In the genomic region with DNA sequence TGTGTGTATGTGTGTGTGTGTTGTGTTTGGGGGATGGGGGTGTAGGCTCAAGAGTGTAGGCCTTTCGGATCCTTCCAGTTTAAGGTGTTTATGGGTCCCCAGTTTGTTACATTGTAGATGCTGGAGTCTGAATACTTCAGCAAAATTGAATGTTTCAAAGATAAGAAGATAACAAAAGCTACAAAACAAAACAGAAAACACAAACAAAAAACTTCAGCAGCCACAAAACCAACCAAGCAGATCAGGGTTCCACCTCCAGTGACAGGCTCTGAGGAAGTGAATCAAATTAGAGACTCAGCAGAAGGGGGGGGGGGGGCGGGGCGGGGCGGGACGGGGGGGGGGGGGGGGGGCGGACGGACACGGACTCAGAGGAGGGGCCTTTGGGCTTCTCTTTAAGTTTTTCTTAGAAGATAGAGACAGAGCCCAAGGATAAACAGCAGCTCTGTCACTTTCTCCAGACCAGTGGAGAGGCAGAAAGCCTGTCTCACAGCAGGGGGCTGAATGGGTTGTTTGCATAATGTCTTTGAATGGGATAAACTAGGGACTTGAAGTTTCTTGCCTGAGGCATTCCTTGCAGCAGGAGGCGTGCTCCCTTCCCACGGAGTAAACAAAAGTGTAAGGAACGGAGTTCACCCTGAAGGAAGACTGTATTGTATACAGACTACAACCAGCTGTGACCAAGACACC, we compare ENCODE assay signal across 9 mouse cellular contexts. TPM values are rescaled to one million over a fixed set of nuclear protein-coding genes. Genes with fewer than 3 reads are reported as not detected.
A peak's percentile ranks its signal among the peaks of the same experiment; 100 is the strongest.
DNase-seq lines count a peak whose midpoint lies in the region; ATAC-seq lines count a peak whose summit lies in the region.
"Had no signal": no experiment of that assay in that cellular context is flagged by ENCODE, and none has a peak within 500 bp of the region (broad histone marks: within the 10 kb centered on the region; RNA-seq: fewer than 3 reads in every experiment).

No protein-coding gene starts in this region.

- no peaks in the 10 kb centered on the region for H3K9me3 ChIP-seq in neural tube, embryonic 15.5 days (replicated peaks)
- no peaks in the 10 kb centered on the region for H3K9me3 ChIP-seq in forebrain, embryonic 13.5 days (replicated peaks)
- H3K9me3 ChIP-seq: liver, embryonic 15.5 days had no signal

- H3K9ac ChIP-seq in neural tube, embryonic 15.5 days (replicated peaks), result no peak overlapping the region
- no peak overlapping the region for H3K9ac ChIP-seq in forebrain, embryonic 13.5 days
- H3K9ac ChIP-seq: liver, embryonic 15.5 days had no signal

- WGBS in neural tube, embryonic 15.5 days, result 20% methylated on average over 4 of the region's 11 CpGs
- WGBS in forebrain, embryonic 13.5 days, result 12% methylated on average over 4 of the region's 11 CpGs

- H3K27me3 ChIP-seq in neural tube, embryonic 15.5 days (replicated peaks), result no peaks in the 10 kb centered on the region
- H3K27me3 ChIP-seq in forebrain, embryonic 13.5 days, result no peaks in the 10 kb centered on the region
- H3K27me3 ChIP-seq: liver, embryonic 15.5 days had no signal

- no peak overlapping the region for H3K4me3 ChIP-seq in neural tube, embryonic 15.5 days (replicated peaks)
- H3K4me3 ChIP-seq in forebrain, embryonic 13.5 days, result no peak overlapping the region
- H3K4me3 ChIP-seq: liver, embryonic 15.5 days had no signal

- peak; percentile 47 for DNase-seq in neural tube, embryonic 10.5 days (ENCODE audit: extremely low spot score, low spot score)
- DNase-seq in kidney, postnatal 14 days, result peak; percentile 37
- no peak for DNase-seq in adrenal gland, postnatal 25 days
- DNase-seq in left cerebral cortex, adult 11 months (ENCODE audit: low spot score), result no peak

- H3K36me3 ChIP-seq in neural tube, embryonic 15.5 days, result no peaks in the 10 kb centered on the region
- no peaks in the 10 kb centered on the region for H3K36me3 ChIP-seq in forebrain, embryonic 13.5 days (ENCODE audit: poor library complexity, severe bottlenecking)
- H3K36me3 ChIP-seq: liver, embryonic 15.5 days had no signal

- H3K4me1 ChIP-seq in neural tube, embryonic 15.5 days, result 0 out of 2 replicates have a peak, but pooled peaks cover 8% of the 10 kb centered on the region
- peaks cover 27% of the 10 kb centered on the region for H3K4me1 ChIP-seq in forebrain, embryonic 13.5 days
- H3K4me1 ChIP-seq: liver, embryonic 15.5 days had no signal

- ATAC-seq in neural tube, embryonic 15.5 days (ENCODE audit: low FRiP score), result no peak
- ATAC-seq in forebrain, embryonic 13.5 days, result peak; percentile 64
- ATAC-seq in neutrophil, adult 5-6 weeks (ENCODE audit: extremely low read depth, insufficient number of reproducible peaks, low FRiP score, poor library complexity, severe bottlenecking), result peak; percentile 43; the same call in 1 of the 2 replicates
- no peak for ATAC-seq in inflammation-experienced regulatory T-cells, adult 6 months

- H3K27ac ChIP-seq in neural tube, embryonic 15.5 days (replicated peaks), result no peak overlapping the region
- H3K27ac ChIP-seq in forebrain, embryonic 13.5 days, result no peak overlapping the region
- H3K27ac ChIP-seq: liver, embryonic 15.5 days had no signal

- H3K4me2 ChIP-seq in neural tube, embryonic 15.5 days, result no peak overlapping the region
- H3K4me2 ChIP-seq in forebrain, embryonic 13.5 days, result no peak overlapping the region
- H3K4me2 ChIP-seq: liver, embryonic 15.5 days had no signal

RNA-seq across cellular contexts. Expression of gene Ano10, which starts 8.9 kb away (rescaled TPM):
- 41.6 and 43.0 TPM in 2 replicates for polyA plus RNA-seq in neural tube, embryonic 15.5 days (2015; fragmentation: Nextera tagmentation; extraction: Ambion mirVana)
- 29.5 and 36.5 TPM in 2 replicates for polyA plus RNA-seq in forebrain, embryonic 13.5 days (2015; fragmentation: Nextera tagmentation; extraction: Ambion mirVana)
- 21.6 and 24.4 TPM in 2 replicates for total RNA-seq in neutrophil, adult 5-6 weeks (2017)
- 10 to 100 TPM; 13.5 to 24.3 (median 19.2) TPM for polyA plus RNA-seq in inflammation-experienced regulatory T-cells, adult 6 months (2017; shearing (Covaris generic))
- total RNA-seq in adrenal gland, postnatal 25 days (2021), result 82.0 and 86.6 TPM in 2 replicates

Comparison
In these comparisons a context has a peak if more than half of its experiments do, and no peak if none do; other contexts are left out.
1. DNase-seq: peak in neural tube, embryonic 10.5 days (single experiment) and kidney, postnatal 14 days (single experiment); none in adrenal gland, postnatal 25 days (single experiment) and left cerebral cortex, adult 11 months (single experiment).
2. ATAC-seq: peak in forebrain, embryonic 13.5 days (single experiment) and neutrophil, adult 5-6 weeks (single experiment); none in neural tube, embryonic 15.5 days (single experiment) and inflammation-experienced regulatory T-cells, adult 6 months (single experiment).